Mouse (Mus musculus): ENCODE measurements around the gene Tmprss4. TPM values are rescaled to one million over a fixed set of nuclear protein-coding genes. Genes with fewer than 3 reads are reported as not detected.

The Tmprss4 gene
- polyA plus RNA-seq, 1 experiment, result 1.2 TPM

DNA sequence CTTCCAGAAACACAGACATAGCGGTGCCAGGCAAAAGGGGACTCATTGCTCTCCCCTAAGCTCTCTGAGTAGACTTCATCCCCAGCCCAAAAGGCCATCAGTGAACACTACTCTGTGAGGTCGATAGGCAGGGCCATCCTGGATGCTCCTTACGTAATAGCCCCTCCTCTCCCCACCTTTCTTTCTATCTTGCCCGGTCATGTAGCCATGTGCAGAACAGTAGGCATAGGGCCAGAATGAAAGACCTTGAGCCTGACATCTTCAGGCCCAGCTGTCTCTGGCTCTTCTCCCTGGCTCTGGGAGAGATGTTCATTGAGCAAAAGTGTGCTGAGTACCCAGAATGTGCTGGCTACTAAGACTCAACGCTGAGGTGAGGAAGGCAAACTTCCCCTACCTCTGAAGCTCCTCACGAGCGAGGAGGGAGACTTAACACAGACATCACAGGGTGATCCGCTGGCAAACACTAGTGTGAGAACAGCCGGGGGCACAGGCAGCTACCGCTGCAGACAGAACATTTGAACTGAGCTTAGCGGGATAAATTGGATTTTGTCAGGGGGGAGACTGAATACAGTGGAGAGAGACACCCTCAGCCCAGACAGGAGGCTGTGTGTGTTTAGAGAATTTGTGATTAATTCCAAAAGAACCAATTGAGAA lies 11.8 kb upstream of the Tmprss4 start:
- Histone ChIP-seq H3K27ac (ENCODE audit: insufficient read depth, low read depth, low read length) (no peak overlapping the region), H3K27me3 (replicated peaks; ENCODE audit: control insufficient read depth, insufficient read depth, low read length) (no peaks in the 10 kb centered on the region), H3K4me1 (ENCODE audit: control insufficient read depth, insufficient read depth, low read length) (peaks cover 4% of the 10 kb centered on the region; the same call in 1 of the 2 replicates), H3K36me3 (ENCODE audit: control insufficient read depth, insufficient read depth, low read length) (no peaks in the 10 kb centered on the region), H3K4me3 (ENCODE audit: insufficient read depth, low read depth, low read length) (no peak overlapping the region)
- TF ChIP-seq CTCF (conservative IDR thresholded peaks at IDR 0.05; ENCODE audit: insufficient read depth, insufficient read length, low read depth, low read length) (no peak), POLR2A (IDR thresholded peaks at IDR 0.05; ENCODE audit: low read depth, low read length) (no peak)
- DNase-seq, result peak; percentile 31
- 67% methylated on average over 11 of the region's 11 CpGs for WGBS

DNA sequence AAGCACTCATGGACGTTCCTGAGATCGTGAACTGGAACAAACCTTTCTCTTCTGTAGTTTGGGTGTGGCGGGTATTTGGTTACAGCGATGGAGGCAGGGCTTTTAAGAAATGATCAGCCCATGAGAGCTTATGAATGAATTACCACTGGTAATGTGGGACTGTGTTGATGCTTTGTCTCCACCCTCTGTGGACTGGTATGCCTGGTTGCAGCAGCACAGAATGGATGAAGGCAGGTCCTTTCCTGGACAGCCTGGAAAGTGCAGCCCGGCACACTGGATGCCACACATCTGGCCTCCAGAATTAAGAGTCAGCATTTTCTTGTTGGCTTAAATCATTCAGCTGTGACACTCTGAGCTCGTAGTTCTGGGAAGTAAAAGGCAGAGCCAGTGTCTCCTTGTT lies 8.1 kb upstream of the Tmprss4 start:
- DNase-seq, result peak; percentile 73
- Histone ChIP-seq H3K36me3 (ENCODE audit: control insufficient read depth, insufficient read depth, low read length) (no peaks in the 10 kb centered on the region), H3K4me1 (ENCODE audit: control insufficient read depth, insufficient read depth, low read length) (peaks cover 4% of the 10 kb centered on the region; the same call in 1 of the 2 replicates), H3K27ac (ENCODE audit: insufficient read depth, low read depth, low read length) (no peak overlapping the region), H3K27me3 (replicated peaks; ENCODE audit: control insufficient read depth, insufficient read depth, low read length) (no peaks in the 10 kb centered on the region; the same call in 1 of the 2 replicates), H3K4me3 (ENCODE audit: insufficient read depth, low read depth, low read length) (no peak overlapping the region)
- TF ChIP-seq CTCF (conservative IDR thresholded peaks at IDR 0.05; ENCODE audit: insufficient read depth, insufficient read length, low read depth, low read length) (no peak), POLR2A (IDR thresholded peaks at IDR 0.05; ENCODE audit: low read depth, low read length) (no peak)
- whole genome bisulfite sequencing, result 30% methylated on average over 6 of the region's 6 CpGs

GRCm38 (mm10) chr9:45207015-45207743 lies 3.3 kb upstream of the Tmprss4 start:
- no peak for DNase-seq
- Histone ChIP-seq H3K4me1 (ENCODE audit: control insufficient read depth, insufficient read depth, low read length) (peaks cover 19% of the 10 kb centered on the region), H3K27me3 (replicated peaks; ENCODE audit: control insufficient read depth, insufficient read depth, low read length) (no peaks in the 10 kb centered on the region; the same call in 1 of the 2 replicates), H3K27ac (ENCODE audit: insufficient read depth, low read depth, low read length) (no peak overlapping the region), H3K4me3 (ENCODE audit: insufficient read depth, low read depth, low read length) (no peak overlapping the region), H3K36me3 (ENCODE audit: control insufficient read depth, insufficient read depth, low read length) (no peaks in the 10 kb centered on the region)
- 76% methylated on average over 7 of the region's 7 CpGs for WGBS
- TF ChIP-seq CTCF (conservative IDR thresholded peaks at IDR 0.05; ENCODE audit: insufficient read depth, insufficient read length, low read depth, low read length), result no peak
- TF ChIP-seq POLR2A (IDR thresholded peaks at IDR 0.05; ENCODE audit: low read depth, low read length), result no peak

DNA sequence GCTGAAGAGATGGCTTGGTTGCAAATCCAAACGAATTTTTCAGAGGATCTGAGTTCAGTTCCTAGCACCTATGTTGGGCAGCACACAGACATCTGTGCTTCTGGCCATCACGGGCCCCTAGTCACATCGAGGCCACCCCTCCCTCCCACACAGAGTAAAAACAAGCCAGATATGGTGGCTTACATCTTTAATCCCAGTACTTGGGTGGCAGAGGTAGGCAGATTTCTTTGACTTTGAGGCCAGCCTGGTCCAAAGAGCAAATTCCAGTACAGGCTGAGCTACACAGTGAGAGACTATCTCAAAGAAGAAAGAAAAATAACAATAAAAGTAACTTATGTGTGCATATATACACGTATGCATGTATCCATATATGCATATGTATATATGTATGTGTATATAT lies 2.2 kb upstream of the Tmprss4 start:
- Histone ChIP-seq H3K27ac (ENCODE audit: insufficient read depth, low read depth, low read length) (peak overlapping the region; percentile 45; the same call in 1 of the 2 replicates), H3K4me1 (ENCODE audit: control insufficient read depth, insufficient read depth, low read length) (peaks cover 22% of the 10 kb centered on the region), H3K27me3 (replicated peaks; ENCODE audit: control insufficient read depth, insufficient read depth, low read length) (no peaks in the 10 kb centered on the region; the same call in 1 of the 2 replicates), H3K36me3 (ENCODE audit: control insufficient read depth, insufficient read depth, low read length) (no peaks in the 10 kb centered on the region), H3K4me3 (ENCODE audit: insufficient read depth, low read depth, low read length) (no peak overlapping the region)
- DNase-seq, result peak; percentile 62
- no peak for TF ChIP-seq POLR2A (IDR thresholded peaks at IDR 0.05; ENCODE audit: low read depth, low read length)
- TF ChIP-seq CTCF (conservative IDR thresholded peaks at IDR 0.05; ENCODE audit: insufficient read depth, insufficient read length, low read depth, low read length), result no peak
- WGBS, result 48% methylated on average over 4 of the region's 4 CpGs

DNA sequence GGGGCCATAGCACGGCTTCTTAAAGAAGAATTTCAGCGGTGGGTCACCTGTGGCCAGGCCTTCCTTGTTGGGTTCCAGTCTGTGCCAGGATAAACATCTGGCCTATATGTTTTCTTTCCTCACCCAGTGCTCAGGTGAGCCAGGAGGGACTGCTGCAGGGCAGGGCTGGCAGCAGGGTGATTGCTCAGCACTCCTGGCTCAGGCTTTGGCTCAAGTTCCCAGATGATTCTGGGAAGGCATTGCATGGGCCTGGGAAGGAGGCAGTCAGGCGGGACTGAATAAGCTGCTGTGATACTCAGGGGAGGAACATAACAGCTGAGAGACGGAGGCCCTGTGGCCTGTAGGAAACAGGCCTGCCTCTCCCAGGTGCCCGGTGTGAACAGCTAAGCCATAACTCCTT lies 1.3 kb upstream of the Tmprss4 start:
- no peak for TF ChIP-seq CTCF (conservative IDR thresholded peaks at IDR 0.05; ENCODE audit: insufficient read depth, insufficient read length, low read depth, low read length)
- no peak for TF ChIP-seq POLR2A (IDR thresholded peaks at IDR 0.05; ENCODE audit: low read depth, low read length)
- Histone ChIP-seq H3K27me3 (replicated peaks; ENCODE audit: control insufficient read depth, insufficient read depth, low read length) (no peaks in the 10 kb centered on the region; the same call in 1 of the 2 replicates), H3K4me3 (ENCODE audit: insufficient read depth, low read depth, low read length) (no peak overlapping the region), H3K27ac (ENCODE audit: insufficient read depth, low read depth, low read length) (peak overlapping the region; percentile 92), H3K36me3 (ENCODE audit: control insufficient read depth, insufficient read depth, low read length) (no peaks in the 10 kb centered on the region), H3K4me1 (ENCODE audit: control insufficient read depth, insufficient read depth, low read length) (peaks cover 22% of the 10 kb centered on the region)
- 51% methylated on average over 5 of the region's 5 CpGs for WGBS
- peak; percentile 91 for DNase-seq

- no peak overlapping the region for H3K4me3 ChIP-seq (ENCODE audit: insufficient read depth, low read depth, low read length)
- H3K4me1 ChIP-seq (ENCODE audit: control insufficient read depth, insufficient read depth, low read length), result peaks cover 22% of the 10 kb centered on the region
- DNase-seq, result peak; percentile 85
- H3K27me3 ChIP-seq (replicated peaks; ENCODE audit: control insufficient read depth, insufficient read depth, low read length), result no peaks in the 10 kb centered on the region
- peak overlapping the region; percentile 92 for H3K27ac ChIP-seq (ENCODE audit: insufficient read depth, low read depth, low read length)
- TF ChIP-seq CTCF (conservative IDR thresholded peaks at IDR 0.05; ENCODE audit: insufficient read depth, insufficient read length, low read depth, low read length) (no peak), POLR2A (IDR thresholded peaks at IDR 0.05; ENCODE audit: low read depth, low read length) (no peak)
- H3K36me3 ChIP-seq (ENCODE audit: control insufficient read depth, insufficient read depth, low read length), result no peaks in the 10 kb centered on the region
- WGBS, result 46% methylated on average over 9 of the region's 9 CpGs
Measured at GRCm38 (mm10) chr9:45202021-45202798, 1.7 kb downstream of the Tmprss4 start.
